Mouse (Mus musculus): ENCODE data around the gene Kbtbd12.

Kbtbd12 gene

GRCm38 (mm10) chr6:88637611-88638301, at the start of gene Kbtbd12:
TSS of gene Kbtbd12 (minus strand) at chr6:88637950.
- DNase-seq (ENCODE audit: low spot score) = no peak

GRCm38 (mm10) chr6:88683380-88684053, 45.8 kb upstream of the Kbtbd12 start:
- no peak for DNase-seq (ENCODE audit: low spot score)

- DNase-seq (ENCODE audit: low spot score) = no peak
These were observed 43.3 kb upstream of the Kbtbd12 start for GRCm38 (mm10) chr6:88681026-88681425.

GRCm38 (mm10) chr6:88677738-88678137, 40.0 kb upstream of the Kbtbd12 start:
- no peak for DNase-seq (ENCODE audit: low spot score)

GRCm38 (mm10) chr6:88676753-88677736, 39.3 kb upstream of the Kbtbd12 start:
- DNase-seq (ENCODE audit: low spot score) = no peak

GRCm38 (mm10) chr6:88675815-88676214, 38.1 kb upstream of the Kbtbd12 start:
- DNase-seq (ENCODE audit: low spot score) = no peak

- no peak for DNase-seq (ENCODE audit: low spot score)
These were observed 24.5 kb upstream of the Kbtbd12 start for GRCm38 (mm10) chr6:88662284-88662683.

GRCm38 (mm10) chr6:88661696-88662095, 23.9 kb upstream of the Kbtbd12 start:
- no peak for DNase-seq (ENCODE audit: low spot score)

GRCm38 (mm10) chr6:88647564-88648295, 10.0 kb upstream of the Kbtbd12 start:
- no peak for DNase-seq (ENCODE audit: low spot score)

GRCm38 (mm10) chr6:88644786-88645185, 7.0 kb upstream of the Kbtbd12 start:
- DNase-seq (ENCODE audit: low spot score) = no peak

- DNase-seq (ENCODE audit: low spot score) = no peak
These were observed 3.7 kb upstream of the Kbtbd12 start for GRCm38 (mm10) chr6:88641346-88641920.

GRCm38 (mm10) chr6:88640331-88640730, 2.6 kb upstream of the Kbtbd12 start:
- DNase-seq (ENCODE audit: low spot score) = no peak

GRCm38 (mm10) chr6:88639921-88640320, 2.2 kb upstream of the Kbtbd12 start:
- no peak for DNase-seq (ENCODE audit: low spot score)

- no peak for DNase-seq (ENCODE audit: low spot score)
These were observed 1.7 kb upstream of the Kbtbd12 start for GRCm38 (mm10) chr6:88639372-88639920.

- DNase-seq (ENCODE audit: low spot score) = no peak
These were observed 1.2 kb upstream of the Kbtbd12 start for GRCm38 (mm10) chr6:88638917-88639316.

- no peak for DNase-seq (ENCODE audit: low spot score)
These were observed 1.6 kb downstream of the Kbtbd12 start for GRCm38 (mm10) chr6:88635881-88636754.

- DNase-seq (ENCODE audit: low spot score) = no peak
These were observed 6.5 kb downstream of the Kbtbd12 start for GRCm38 (mm10) chr6:88631293-88631692.

GRCm38 (mm10) chr6:88630560-88630959, 7.2 kb downstream of the Kbtbd12 start:
- no peak for DNase-seq (ENCODE audit: low spot score)

- no peak for DNase-seq (ENCODE audit: low spot score)
These were observed 7.9 kb downstream of the Kbtbd12 start for GRCm38 (mm10) chr6:88629821-88630220.

- DNase-seq (ENCODE audit: low spot score) = no peak
These were observed 10.4 kb downstream of the Kbtbd12 start for GRCm38 (mm10) chr6:88627317-88627811.
